Mouse (Mus musculus) frontal cortex, adult 2 months (tissue): Measurements from ENCODE around the gene Abcc9. TPM values are rescaled to one million over a fixed set of nuclear protein-coding genes. Genes with fewer than 3 reads are reported as not detected.

Experiments used
- DNase-seq, 2 experiments: peaks; one replicate each; pipeline ENCODE4 v3.0.0; 2022; ENCODE audit warnings: low spot score in 1 of 2; ENCODE audit errors: extremely low spot score in 1 of 2
- polyA plus RNA-seq: library from polyadenylated mRNA; depleted of rRNA; stranded (reverse); fragments of >200 nt; gene quantifications from 2 replicates; pipeline ENCODE4 v1.2.3, GENCODE M21; 2012

Gene Abcc9
- polyA plus RNA-seq, 1 experiment, result 3.4 TPM

DNA sequence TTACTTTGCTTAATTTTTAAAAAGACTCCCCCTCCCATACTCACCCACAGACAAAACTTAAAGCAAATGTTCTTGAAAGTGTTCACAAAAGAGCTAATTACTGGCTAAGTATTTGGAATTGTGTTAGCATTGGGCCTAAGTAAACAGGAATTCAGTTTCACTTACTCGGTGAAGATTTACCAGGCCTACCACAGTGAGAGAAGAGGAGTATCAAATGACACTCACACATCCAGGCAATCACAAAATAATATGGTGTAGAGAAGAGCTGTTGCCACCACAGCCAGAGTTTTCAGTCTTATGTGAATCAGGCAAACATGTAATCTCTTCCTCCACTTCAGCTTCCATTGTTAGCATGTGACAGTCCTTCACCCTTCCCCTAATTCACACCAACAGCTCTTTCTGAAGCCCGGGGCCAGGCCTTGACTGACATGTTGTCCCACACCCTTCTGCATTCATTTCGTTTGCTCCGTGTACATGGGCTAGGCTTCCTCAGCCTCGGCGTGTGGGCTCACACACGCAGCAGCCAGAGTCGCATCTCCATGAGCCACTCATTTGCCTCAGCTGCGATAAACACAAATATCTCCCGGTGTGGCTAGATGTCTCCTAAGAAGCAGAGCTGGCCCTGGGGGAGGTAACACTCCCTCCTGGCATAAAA lies 67.5 kb downstream of the Abcc9 start:
- no peak for DNase-seq

DNA sequence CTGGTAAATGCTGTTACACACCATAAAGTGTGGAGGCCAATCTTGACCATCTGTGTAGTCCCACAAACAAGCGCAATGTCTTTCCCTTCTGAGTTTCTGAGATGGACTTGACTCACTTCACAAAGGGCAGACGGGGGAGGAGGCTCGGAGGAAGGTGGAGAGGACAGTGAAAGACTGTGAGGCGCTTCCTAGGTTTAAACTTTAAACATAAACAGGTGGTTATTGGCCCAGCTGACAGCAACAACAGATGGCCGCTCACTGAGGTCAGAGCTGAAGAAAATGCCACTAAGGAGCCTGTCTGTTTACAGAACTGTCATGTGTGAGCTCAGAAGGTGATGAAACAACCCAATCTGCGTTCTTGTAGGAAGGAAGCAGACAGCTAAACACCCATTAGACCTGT lies 78.8 kb downstream of the Abcc9 start:
- no peak for DNase-seq

DNA sequence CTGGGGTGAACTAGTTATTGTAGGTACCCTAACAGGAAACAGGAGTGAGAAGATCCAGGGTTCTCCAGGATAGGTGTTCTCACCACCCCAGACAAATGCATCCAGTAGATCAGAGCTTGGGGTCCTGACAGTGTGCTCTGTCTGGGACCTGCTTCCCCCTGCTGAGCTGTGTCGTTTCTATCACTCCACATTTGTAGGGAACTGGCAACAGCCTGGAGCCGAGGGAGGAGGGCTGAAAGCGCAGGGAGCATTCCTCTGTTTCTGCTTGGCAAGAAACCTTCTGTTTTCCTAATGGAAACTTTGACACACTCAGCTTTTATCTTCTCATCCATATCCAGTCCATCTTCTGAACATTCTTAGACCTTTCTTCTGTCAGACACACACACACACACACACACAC lies 85.5 kb downstream of the Abcc9 start:
- no peak for DNase-seq

DNA sequence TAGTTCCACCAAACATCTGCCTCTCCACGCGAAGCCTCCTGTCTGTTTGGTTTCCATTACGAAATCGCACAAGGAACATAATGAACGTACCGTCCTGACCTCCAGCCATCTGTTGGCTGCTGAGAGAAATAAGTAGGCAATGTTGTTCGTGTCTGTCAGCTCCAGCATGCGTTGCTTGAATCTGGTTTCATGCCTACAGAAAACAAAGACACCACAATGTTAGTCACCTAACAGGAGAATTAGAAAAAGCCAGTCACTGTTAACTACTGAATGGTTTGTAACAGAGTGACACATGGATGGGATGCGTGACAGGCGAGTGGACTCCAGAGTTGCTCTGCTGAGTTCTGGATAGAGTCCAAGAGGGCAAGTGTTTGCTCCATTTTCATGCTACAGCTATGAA lies 87.8 kb downstream of the Abcc9 start:
- no peak for DNase-seq

DNA sequence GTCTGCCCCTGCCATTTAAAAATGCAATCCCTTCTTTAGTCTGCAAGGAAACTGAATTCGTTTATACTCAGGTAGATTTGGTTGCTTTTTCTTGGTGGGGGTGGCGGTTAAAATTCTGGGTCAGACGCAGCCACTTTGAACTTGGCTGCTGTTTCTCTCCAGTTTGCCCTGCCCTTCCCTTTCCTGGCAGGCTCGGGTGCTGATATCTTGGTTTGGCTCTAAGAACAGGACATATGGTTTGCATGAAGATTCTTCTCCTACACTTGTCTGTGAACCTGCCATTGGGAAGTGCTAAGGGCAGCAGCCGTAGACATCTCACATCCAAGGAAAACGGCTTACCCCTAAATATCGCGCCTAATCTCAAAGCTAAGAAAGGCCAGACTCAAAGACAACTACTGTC lies 89.7 kb downstream of the Abcc9 start:
- DNase-seq, result no peak

DNA sequence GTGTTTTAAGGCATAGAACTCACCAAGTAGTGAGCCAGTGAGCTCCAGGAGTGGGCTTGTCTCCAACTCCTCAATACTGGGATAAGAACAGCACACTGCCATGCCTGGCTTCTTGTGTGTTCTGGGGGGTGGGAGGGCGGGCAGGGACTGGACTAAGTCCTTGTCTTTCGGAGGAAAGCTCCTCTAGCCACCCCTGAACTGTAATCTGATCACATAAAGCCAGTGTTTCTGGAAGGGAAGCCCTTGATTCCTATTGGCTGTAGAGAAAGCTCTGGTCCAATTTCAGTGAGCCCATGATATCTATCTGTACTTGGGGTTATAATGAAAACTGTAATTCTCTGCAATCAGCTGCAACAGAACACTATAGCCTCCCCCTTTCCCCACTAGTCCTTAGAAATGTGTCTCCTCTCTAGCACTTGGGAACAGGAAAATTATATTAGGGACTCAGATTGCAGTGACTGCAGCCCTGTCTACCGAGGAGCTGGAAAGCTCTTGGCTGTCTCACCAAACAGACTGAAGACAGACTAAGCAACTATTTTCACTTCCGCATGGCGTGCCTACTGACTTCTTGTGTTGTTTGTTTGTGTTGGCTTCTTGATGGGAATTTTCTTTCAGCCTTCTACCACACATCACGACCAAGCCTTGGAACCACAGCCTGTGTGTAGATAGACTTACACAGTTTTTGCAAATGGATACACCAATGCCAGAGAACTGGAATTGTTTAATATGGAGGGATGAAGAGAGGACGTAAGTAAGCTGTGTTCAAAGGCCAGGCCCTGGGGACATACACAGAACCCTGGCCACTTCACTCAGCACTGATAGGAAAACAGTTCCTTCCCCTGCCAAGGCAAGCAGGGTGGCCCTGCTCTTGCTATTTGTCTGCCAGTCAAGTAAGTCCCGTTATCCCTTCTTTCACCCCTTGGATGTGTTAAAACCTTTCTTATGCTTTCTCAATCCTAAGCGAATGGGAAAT lies 92.4 kb downstream of the Abcc9 start:
- DNase-seq, result no peak

DNA sequence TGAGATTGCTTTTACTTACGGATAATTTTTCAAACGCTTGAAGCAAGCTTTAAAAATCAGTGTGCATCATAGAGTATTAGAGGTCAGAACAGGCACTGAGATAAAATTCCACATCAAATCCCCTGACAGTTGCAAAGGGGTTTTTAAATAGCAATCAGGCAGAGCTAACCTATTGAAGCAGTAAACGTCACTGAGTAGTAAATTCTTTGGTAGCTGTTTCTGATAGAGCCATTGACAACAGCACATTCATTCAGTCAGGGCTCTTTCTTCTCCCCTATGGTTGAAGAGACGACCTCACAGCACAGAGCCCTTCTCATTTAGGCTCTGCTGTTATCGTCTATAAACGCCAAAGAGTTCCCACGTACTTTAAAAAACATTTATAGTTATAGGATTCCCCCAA lies 95.0 kb downstream of the Abcc9 start:
- no peak for DNase-seq

DNA sequence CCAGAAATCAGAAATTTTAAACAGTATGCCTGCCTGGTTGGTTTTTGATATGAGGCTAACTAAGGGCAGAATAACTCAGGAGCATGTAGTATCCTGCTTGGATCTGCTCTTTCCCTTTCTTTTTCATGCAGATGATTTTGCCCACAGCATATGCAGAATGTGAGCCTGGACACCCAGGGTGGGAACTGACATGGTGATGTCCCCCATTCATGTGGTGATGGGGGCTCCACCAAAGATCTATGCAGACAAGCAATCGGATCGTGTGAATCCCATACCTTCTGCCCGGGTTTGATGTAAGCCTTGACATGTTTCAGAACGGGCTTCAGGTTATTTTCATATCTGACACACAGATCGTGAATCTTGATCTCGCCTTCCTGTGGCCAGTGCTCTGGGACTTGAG lies 99.3 kb downstream of the Abcc9 start:
- DNase-seq, result no peak

DNA sequence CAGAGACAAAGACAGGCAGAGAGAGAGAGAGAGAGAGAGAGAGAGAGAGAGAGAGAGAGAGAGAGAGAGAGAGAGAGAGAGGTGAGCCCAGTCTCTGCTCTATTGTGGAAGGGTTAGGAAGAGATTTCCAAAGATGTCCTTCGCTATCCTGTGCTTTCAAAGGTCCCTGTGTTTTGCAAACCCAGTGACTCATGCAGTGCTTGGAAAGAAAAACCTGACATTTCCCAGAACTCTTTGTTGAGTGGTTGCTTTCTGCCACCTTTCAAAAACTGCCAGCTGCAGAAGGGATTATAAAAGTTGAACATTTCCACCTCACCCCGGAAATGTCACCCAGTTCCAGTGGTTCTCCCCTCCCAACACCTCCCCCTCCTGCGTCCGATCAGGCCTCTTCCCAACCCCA lies 123.3 kb downstream of the Abcc9 start:
- no peak for DNase-seq

DNA sequence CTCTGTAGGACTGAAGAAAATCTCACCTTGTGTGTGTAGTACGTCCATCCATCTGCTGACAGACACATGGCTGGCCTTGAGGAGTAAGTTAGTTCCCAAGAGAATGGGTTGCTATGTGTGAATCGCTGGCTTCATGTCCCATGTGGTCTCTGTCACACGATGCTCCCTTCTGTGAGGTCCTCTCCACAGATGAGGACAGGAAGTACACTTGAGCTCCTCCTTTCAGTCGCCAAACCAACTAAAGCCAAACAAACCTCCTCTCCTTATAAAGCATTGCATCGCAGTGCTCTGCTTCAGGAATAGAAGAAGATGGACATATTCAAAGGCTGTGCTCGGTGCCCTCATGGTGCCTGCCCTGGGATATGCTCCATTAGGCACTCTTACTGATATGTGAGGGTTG lies 124.3 kb downstream of the Abcc9 start:
- no peak for DNase-seq

DNA sequence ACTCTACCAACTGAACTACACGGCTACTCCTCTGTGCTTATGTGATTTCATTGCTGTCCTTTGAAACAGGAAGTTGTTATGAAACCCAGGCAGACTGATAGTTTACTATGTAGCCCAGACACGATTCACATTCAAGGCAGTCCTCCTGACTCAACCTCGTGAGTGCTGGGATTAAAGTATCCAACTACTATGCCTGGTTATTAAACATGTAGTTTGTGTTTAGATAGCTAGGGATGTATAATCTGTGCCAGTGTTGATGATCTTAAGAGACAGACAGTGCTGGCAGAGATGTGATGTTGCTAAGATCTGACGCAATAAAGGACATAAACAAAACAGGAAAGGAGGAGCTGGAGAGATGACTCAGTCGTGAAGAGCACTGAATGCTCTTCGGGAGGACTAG lies 129.2 kb downstream of the Abcc9 start:
- no peak for DNase-seq

DNA sequence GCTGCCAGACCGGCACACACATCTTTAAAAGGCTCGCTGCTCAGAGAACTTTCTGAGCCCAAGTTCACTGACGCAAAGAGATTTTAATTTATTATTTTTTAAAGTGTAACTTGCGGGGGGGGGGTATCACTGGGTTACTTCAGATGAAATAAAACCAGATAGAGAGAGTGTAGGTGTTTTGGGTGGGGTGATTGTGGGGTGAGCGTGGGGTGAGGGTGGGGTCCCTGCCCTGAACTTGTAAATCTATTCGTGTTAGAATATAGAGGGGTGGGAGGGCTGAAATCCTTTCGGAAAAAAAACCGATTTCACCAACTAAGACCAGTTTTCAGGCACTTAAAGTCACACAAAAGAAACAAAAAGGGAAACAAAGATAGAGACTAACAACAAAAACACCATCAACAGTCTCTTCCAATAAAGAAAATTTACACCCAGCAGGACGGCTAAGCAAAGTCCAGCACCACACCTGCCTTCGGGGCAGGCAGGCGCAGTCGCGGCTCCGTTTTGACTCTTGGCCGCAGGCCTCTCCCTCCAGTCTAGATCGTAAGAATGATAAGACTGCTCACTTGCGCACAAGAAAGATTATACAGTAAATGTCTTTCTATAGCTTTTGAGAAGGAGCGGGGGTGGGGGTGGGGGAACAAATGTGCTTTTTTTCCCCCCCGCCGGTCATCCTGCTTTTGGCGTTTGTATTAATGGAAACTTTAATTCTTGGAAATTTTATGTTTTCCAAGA lies 130.3 kb downstream of the Abcc9 start:
- no peak for DNase-seq

DNA sequence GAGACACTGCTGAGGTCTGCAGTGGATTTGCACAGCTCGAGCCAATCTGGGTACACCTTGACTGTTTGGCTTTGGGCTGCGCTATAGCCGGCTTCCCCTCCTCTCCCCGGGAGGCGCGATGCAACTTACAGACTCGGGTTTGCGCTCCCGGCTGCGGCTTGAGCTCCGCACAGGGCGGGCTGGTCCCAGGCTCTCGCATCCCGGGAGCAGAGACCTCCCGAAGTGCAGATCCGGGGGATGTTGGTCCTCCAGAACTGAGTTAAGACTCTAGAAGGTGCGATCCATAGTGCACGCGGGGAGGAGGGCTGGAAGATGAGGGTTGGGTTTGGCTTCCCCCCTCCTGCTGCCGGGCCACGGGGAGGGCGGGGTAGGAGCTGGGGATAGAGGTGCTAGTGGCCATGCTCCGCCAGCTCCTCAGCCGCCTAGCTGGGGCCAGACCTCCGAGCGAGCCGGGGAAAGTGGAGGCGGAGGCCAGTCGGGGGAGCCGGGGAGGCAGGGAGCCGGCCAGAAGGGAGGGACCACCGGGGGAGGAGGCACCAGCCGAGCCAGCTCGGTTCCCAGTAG lies 131.0 kb downstream of the Abcc9 start, which contains the start of gene Kcnj8:
Kcnj8 (minus strand) TSS at position 560 of the 564 bp plus-strand sequence.
- peak in 1 of 2 experiments; percentile 12 for DNase-seq

DNA sequence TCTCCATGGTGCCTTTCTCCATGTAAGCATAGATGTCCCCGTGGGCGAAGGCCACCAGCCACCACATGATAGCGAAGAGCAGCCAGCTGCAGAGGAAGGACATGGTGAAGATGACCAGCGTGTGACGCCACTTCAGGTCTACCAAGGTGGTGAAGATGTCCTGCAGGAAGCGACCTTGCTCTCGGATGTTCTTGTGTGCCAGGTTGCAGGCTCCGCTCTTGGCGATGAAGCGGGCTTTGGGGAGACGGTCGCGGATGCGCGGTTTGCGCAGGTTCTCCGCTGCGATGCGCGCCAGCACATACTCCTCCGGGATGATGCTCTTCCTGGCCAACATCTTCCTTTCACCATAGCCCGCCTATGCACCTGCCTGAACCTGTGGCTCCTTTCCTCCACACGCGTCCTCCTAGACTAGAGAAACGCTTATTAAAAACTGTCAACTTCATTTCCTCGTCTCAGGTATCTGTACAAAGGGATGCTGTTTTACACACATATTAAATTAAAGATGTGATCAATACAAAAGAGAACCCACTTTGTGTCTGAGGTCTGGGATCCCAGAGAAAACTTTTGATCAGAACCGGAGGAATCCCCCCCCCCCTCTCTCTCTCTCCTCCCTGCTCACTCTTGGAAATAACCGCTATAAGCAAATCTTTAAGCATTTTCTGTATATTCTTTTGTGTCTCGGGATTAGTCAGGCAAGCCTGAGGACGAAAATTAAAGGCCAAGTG lies 131.9 kb downstream of the Abcc9 start:
- peak in 1 of 2 experiments; percentile 11 for DNase-seq

DNA sequence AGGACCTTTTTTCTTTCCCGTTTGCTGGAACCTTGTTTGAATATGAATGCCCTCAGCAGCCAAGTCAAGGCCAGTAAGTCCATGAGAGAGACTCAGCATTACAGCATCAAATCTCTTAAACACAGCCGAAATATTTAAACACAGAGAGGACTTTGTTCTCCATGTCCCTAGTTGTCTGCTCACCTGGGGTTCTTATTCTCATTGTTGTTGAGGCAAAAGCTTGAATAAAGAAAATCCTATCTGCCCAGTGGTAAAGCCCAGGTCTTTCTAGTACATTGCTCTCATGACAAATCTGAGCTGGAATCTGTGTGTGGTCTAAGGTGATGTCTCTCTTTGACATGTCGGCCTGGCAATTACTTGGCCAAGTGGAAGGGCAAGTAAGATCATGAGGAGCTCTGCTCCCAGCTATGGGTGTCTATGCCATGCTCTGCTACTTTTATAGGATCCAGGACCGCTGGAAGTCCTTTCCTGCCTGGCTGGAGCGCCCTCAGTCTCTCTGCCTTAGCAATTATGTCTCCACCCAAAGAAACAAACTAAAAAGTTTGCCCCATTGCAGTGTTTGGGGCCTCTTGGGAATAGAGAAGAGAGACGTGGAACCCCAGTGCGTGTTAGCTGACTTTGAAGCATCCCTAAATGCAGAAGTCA lies 133.3 kb downstream of the Abcc9 start:
- DNase-seq, result no peak

DNA sequence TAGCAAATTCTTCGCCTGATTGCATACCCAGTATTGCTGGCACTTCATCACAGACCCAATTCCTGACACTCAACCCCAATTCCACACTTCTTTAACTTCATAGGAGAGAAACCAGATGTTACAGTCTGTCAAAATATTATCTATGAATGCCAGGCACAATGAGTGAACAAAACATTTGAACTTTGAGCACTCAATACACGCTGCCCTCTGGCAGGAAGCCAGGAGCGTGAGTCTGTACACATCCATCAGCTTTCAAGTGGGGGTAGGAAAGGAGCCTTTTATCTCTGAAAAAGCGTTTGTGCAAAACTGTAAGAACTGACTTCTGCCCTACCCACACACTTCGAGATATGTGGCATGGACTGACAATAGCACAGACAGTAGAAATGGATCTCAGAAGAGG lies 134.7 kb downstream of the Abcc9 start:
- DNase-seq, result no peak

DNA sequence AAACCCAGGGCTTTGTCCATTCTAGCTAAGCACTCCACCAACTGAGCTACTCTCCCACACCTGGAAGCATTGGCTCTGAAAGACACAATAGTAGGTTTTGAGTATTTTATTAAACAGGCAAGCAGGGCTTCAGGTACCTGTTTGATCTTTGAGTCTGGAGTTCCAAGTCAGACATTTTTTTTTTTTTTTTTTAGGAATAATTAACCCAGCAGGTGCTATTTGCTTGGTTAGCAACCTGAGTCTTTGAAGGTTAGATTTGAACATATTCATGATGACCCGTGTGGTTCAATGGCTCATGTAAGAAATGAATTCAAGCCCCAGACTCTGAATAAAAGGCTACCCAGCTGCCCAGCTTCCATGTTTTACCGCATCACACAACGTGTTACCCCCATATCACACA lies 137.4 kb downstream of the Abcc9 start:
- DNase-seq, result no peak

DNA sequence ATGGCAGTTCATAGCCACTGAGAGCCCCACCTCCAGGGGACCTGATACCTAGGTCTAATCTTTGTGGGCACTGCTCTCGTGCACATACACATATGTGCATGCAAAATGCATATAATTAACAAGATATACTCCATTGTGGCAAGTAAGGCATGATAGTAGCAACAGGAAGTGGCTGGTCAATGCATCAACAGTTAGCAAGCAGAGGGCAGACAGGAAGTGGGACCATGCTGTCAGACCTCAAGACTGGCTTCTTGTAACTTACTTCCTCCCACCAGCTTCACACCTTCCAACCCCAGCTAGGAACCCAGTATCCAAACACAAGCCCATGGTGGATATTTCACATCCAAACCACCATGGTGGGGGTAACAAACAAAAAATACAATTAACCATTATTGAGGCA lies 141.0 kb downstream of the Abcc9 start:
- no peak for DNase-seq

DNA sequence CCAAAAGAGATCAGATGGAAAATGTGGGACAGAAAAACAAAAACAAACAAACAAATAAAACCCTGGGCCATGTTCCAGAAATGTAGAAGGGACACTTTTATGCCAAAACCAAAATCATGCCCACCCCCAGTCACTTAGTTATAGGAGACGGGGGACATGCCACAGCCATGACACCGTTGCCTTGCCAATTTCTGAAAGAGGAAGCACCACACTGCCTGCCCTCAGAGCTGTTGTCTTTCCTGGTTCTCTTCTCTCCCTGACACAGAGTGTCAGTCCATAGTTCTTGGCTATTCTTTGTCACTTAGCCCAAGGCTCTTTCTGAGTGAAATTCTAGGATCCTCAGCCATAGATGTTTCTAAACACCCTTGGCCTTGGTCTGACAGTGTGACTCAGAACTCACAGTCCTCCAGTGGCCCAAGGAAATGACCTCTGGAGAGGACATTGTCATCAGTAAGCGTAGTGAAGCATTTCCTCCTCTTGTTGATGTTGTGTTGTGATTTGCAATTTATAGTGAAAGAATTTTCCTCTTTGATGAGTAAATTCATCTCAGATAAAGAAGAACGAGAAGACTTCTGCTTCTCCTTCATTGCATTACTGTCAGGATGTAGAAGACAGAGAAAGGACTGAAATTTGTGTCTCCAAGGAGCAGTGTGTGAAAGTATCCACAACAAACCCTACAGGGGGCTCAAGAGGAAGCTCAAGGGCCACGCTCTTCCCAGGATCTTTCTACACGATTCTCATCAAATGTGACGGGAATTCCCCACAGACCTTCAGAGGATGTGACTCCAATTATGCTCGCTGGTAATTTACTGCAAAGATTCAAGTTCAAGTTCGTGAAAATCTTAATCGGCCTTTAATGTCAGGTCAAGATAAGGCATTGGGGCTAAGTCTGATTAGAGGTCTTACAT lies 143.1 kb downstream of the Abcc9 start:
- no peak for DNase-seq
